Mouse (Mus musculus): ENCODE results near the gene Ncl.

GRCm38 (mm10) chr1:86307871-86308641, 51.1 kb downstream of the Ncl start:
- TF ChIP-seq CTCF (IDR thresholded peaks at IDR 0.05; ENCODE audit: low read depth) (peak; percentile 32), EP300 (IDR thresholded peaks at IDR 0.05; ENCODE audit: low read depth) (no peak)

Measured in liver, postnatal 0 days (tissue).